Mouse (Mus musculus): ENCODE measurements around the gene Gstt4.

DNA sequence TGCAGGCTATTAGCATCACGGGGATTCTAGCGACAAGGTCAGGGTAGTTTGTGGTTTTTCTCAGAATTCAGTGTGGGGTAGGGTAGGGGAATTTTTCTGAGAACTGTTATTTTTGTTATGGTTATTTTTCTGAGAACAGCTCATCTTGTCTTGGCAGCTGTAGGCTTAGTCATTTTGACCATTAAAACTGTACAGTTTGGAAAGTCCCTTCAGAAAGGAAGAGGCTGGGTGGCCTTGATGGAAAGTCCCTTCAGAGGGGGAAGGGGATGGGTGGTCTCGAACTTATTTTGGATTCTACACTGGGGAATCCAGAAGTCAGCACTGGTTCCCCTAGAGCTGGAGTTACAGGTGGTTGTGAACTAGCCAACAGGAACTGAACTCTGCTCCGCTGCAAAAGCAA, 2.2 kb upstream of the Gstt4 start:
- TF ChIP-seq POLR2A (IDR thresholded peaks at IDR 0.05; ENCODE audit: low read depth, low read length) (no peak), CTCF (IDR thresholded peaks at IDR 0.05; ENCODE audit: borderline replicate concordance, insufficient read depth, low read length) (no peak)
